Mouse (Mus musculus): Measurements from ENCODE around the gene Atp9a. TPM values are rescaled to one million over a fixed set of nuclear protein-coding genes. Genes with fewer than 3 reads are reported as not detected.
A peak's percentile ranks its signal among the peaks of the same experiment; 100 is the strongest.

Gene Atp9a
- polyA plus RNA-seq, 1 experiment from 2014 or later = 76.8 TPM

- ATAC-seq (ENCODE audit: low read depth) = no peak
- H3K4me3 ChIP-seq (ENCODE audit: low read depth, low read length) = no peak overlapping the region
- no peak overlapping the region for H3K4me2 ChIP-seq (ENCODE audit: low read depth, low read length)
- no peaks in the 10 kb centered on the region for H3K9me3 ChIP-seq (ENCODE audit: control insufficient read depth, low read length)
- H3K4me1 ChIP-seq (ENCODE audit: control insufficient read depth, insufficient read depth, low read length) = peaks cover 18% of the 10 kb centered on the region
- WGBS = 86% methylated on average over 6 of the region's 6 CpGs
- no peak overlapping the region for H3K27ac ChIP-seq (ENCODE audit: low read depth, low read length)
- H3K9ac ChIP-seq (replicated peaks; ENCODE audit: low read depth, low read length) = no peak overlapping the region
- no peaks in the 10 kb centered on the region for H3K36me3 ChIP-seq (ENCODE audit: control insufficient read depth, insufficient read depth, low read length)
- H3K27me3 ChIP-seq (ENCODE audit: control insufficient read depth, insufficient read depth, low read length) = peaks cover 19% of the 10 kb centered on the region
Observed at GRCm38 (mm10) chr2:168593676-168594075, 148.5 kb downstream of the Atp9a start.

GRCm38 (mm10) chr2:168593004-168593403, 149.2 kb downstream of the Atp9a start:
- no peaks in the 10 kb centered on the region for H3K36me3 ChIP-seq (ENCODE audit: control insufficient read depth, insufficient read depth, low read length)
- H3K9ac ChIP-seq (replicated peaks; ENCODE audit: low read depth, low read length) = no peak overlapping the region
- WGBS = 89% methylated on average over 5 of the region's 5 CpGs
- H3K27ac ChIP-seq (ENCODE audit: low read depth, low read length) = no peak overlapping the region
- H3K4me2 ChIP-seq (ENCODE audit: low read depth, low read length) = no peak overlapping the region
- no peak overlapping the region for H3K4me3 ChIP-seq (ENCODE audit: low read depth, low read length)
- ATAC-seq (ENCODE audit: low read depth) = no peak
- H3K9me3 ChIP-seq (ENCODE audit: control insufficient read depth, low read length) = no peaks in the 10 kb centered on the region
- H3K27me3 ChIP-seq (ENCODE audit: control insufficient read depth, insufficient read depth, low read length) = peaks cover 19% of the 10 kb centered on the region
- peaks cover 21% of the 10 kb centered on the region for H3K4me1 ChIP-seq (ENCODE audit: control insufficient read depth, insufficient read depth, low read length)

- H3K27me3 ChIP-seq (ENCODE audit: control insufficient read depth, insufficient read depth, low read length) = peaks cover 19% of the 10 kb centered on the region
Observed at GRCm38 (mm10) chr2:168591076-168591475, 151.1 kb downstream of the Atp9a start.

GRCm38 (mm10) chr2:168590556-168590955, 151.7 kb downstream of the Atp9a start:
- peak overlapping the region; percentile 18; the same call in 1 of the 2 replicates for H3K4me3 ChIP-seq (ENCODE audit: low read depth, low read length)
- no peak for ATAC-seq (ENCODE audit: low read depth)
- no peak overlapping the region for H3K27ac ChIP-seq (ENCODE audit: low read depth, low read length)
- peaks cover 19% of the 10 kb centered on the region for H3K27me3 ChIP-seq (ENCODE audit: control insufficient read depth, insufficient read depth, low read length)
- no peak overlapping the region for H3K9ac ChIP-seq (replicated peaks; ENCODE audit: low read depth, low read length)
- H3K36me3 ChIP-seq (ENCODE audit: control insufficient read depth, insufficient read depth, low read length) = no peaks in the 10 kb centered on the region
- 47% methylated on average over 10 of the region's 10 CpGs for WGBS
- peak overlapping the region; percentile 47; the same call in 1 of the 2 replicates for H3K4me2 ChIP-seq (ENCODE audit: low read depth, low read length)
- H3K9me3 ChIP-seq (ENCODE audit: control insufficient read depth, low read length) = no peaks in the 10 kb centered on the region
- peaks cover 21% of the 10 kb centered on the region for H3K4me1 ChIP-seq (ENCODE audit: control insufficient read depth, insufficient read depth, low read length)

More at GRCm38 (mm10) chr2:168591076-168591475, 151.1 kb downstream of the Atp9a start:
- H3K9ac ChIP-seq (replicated peaks; ENCODE audit: low read depth, low read length) = no peak overlapping the region
- no peak overlapping the region for H3K4me3 ChIP-seq (ENCODE audit: low read depth, low read length)
- 76% methylated on average over 2 of the region's 2 CpGs for WGBS
- ATAC-seq (ENCODE audit: low read depth) = no peak
- peaks cover 21% of the 10 kb centered on the region for H3K4me1 ChIP-seq (ENCODE audit: control insufficient read depth, insufficient read depth, low read length)
- no peaks in the 10 kb centered on the region for H3K36me3 ChIP-seq (ENCODE audit: control insufficient read depth, insufficient read depth, low read length)
- H3K4me2 ChIP-seq (ENCODE audit: low read depth, low read length) = no peak overlapping the region
- no peaks in the 10 kb centered on the region for H3K9me3 ChIP-seq (ENCODE audit: control insufficient read depth, low read length)
- no peak overlapping the region for H3K27ac ChIP-seq (ENCODE audit: low read depth, low read length)

- Histone ChIP-seq H3K4me2 (ENCODE audit: low read depth, low read length) (peak overlapping the region; percentile 47), H3K9ac (replicated peaks; ENCODE audit: low read depth, low read length) (peak overlapping the region; percentile 32; the same call in 1 of the 2 replicates), H3K4me1 (ENCODE audit: control insufficient read depth, insufficient read depth, low read length) (peaks cover 21% of the 10 kb centered on the region), H3K9me3 (ENCODE audit: control insufficient read depth, low read length) (no peaks in the 10 kb centered on the region), H3K36me3 (ENCODE audit: control insufficient read depth, insufficient read depth, low read length) (no peaks in the 10 kb centered on the region), H3K27me3 (ENCODE audit: control insufficient read depth, insufficient read depth, low read length) (peaks cover 19% of the 10 kb centered on the region), H3K27ac (ENCODE audit: low read depth, low read length) (no peak overlapping the region), H3K4me3 (ENCODE audit: low read depth, low read length) (peak overlapping the region; percentile 18; the same call in 1 of the 2 replicates)
- peak; percentile 24; the same call in 1 of the 2 replicates for ATAC-seq (ENCODE audit: low read depth)
- 1% methylated on average over 27 of the region's 38 CpGs for WGBS
Observed at GRCm38 (mm10) chr2:168590168-168590551, 152.0 kb downstream of the Atp9a start.

GRCm38 (mm10) chr2:168589368-168590167, 152.6 kb downstream of the Atp9a start:
- WGBS = 4% methylated on average over 21 of the region's 21 CpGs
- peaks cover 19% of the 10 kb centered on the region for H3K27me3 ChIP-seq (ENCODE audit: control insufficient read depth, insufficient read depth, low read length)
- peaks cover 21% of the 10 kb centered on the region for H3K4me1 ChIP-seq (ENCODE audit: control insufficient read depth, insufficient read depth, low read length)
- peak overlapping the region; percentile 47 for H3K4me2 ChIP-seq (ENCODE audit: low read depth, low read length)
- H3K4me3 ChIP-seq (ENCODE audit: low read depth, low read length) = peak overlapping the region; percentile 18; the same call in 1 of the 2 replicates
- no peaks in the 10 kb centered on the region for H3K36me3 ChIP-seq (ENCODE audit: control insufficient read depth, insufficient read depth, low read length)
- peak overlapping the region; percentile 32; the same call in 1 of the 2 replicates for H3K9ac ChIP-seq (replicated peaks; ENCODE audit: low read depth, low read length)
- ATAC-seq (ENCODE audit: low read depth) = 0 out of 2 replicates have a peak, but pooled peaks have one; percentile 41
- no peaks in the 10 kb centered on the region for H3K9me3 ChIP-seq (ENCODE audit: control insufficient read depth, low read length)
- H3K27ac ChIP-seq (ENCODE audit: low read depth, low read length) = no peak overlapping the region

- Histone ChIP-seq H3K9me3 (ENCODE audit: control insufficient read depth, low read length) (no peaks in the 10 kb centered on the region), H3K4me2 (ENCODE audit: low read depth, low read length) (0 out of 2 replicates have a peak overlapping the region, but pooled peaks have one; percentile 4), H3K36me3 (ENCODE audit: control insufficient read depth, insufficient read depth, low read length) (no peaks in the 10 kb centered on the region), H3K4me3 (ENCODE audit: low read depth, low read length) (no peak overlapping the region), H3K27me3 (ENCODE audit: control insufficient read depth, insufficient read depth, low read length) (peaks cover 19% of the 10 kb centered on the region), H3K27ac (ENCODE audit: low read depth, low read length) (no peak overlapping the region), H3K4me1 (ENCODE audit: control insufficient read depth, insufficient read depth, low read length) (peaks cover 21% of the 10 kb centered on the region), H3K9ac (replicated peaks; ENCODE audit: low read depth, low read length) (no peak overlapping the region)
- 46% methylated on average over 11 of the region's 11 CpGs for WGBS
- no peak for ATAC-seq (ENCODE audit: low read depth)
Observed at GRCm38 (mm10) chr2:168588591-168589367, 153.4 kb downstream of the Atp9a start.

- Histone ChIP-seq H3K4me2 (ENCODE audit: low read depth, low read length) (no peak overlapping the region), H3K27me3 (ENCODE audit: control insufficient read depth, insufficient read depth, low read length) (peaks cover 19% of the 10 kb centered on the region), H3K4me1 (ENCODE audit: control insufficient read depth, insufficient read depth, low read length) (peaks cover 21% of the 10 kb centered on the region), H3K27ac (ENCODE audit: low read depth, low read length) (no peak overlapping the region), H3K9ac (replicated peaks; ENCODE audit: low read depth, low read length) (no peak overlapping the region), H3K9me3 (ENCODE audit: control insufficient read depth, low read length) (no peaks in the 10 kb centered on the region), H3K4me3 (ENCODE audit: low read depth, low read length) (no peak overlapping the region), H3K36me3 (ENCODE audit: control insufficient read depth, insufficient read depth, low read length) (no peaks in the 10 kb centered on the region)
- WGBS = 59% methylated on average over 8 of the region's 8 CpGs
- no peak for ATAC-seq (ENCODE audit: low read depth)
Observed at GRCm38 (mm10) chr2:168587159-168587558, 155.1 kb downstream of the Atp9a start.

All from neural tube, embryonic 14.5 days (tissue).